Mouse (Mus musculus) A20 (cell line): ENCODE data around the gene Mrpl51.
"Not testable (repeated sequence)": the region's sequence is repeated elsewhere in the genome, so short reads cannot be mapped to it uniquely, and the experiment has no call there.

Experiments used
- DNase-seq: peaks from one replicate; pipeline ENCODE4 v3.0.0-alpha.2; 2011; ENCODE audit warnings: low read depth, low spot score

Gene Mrpl51

DNA sequence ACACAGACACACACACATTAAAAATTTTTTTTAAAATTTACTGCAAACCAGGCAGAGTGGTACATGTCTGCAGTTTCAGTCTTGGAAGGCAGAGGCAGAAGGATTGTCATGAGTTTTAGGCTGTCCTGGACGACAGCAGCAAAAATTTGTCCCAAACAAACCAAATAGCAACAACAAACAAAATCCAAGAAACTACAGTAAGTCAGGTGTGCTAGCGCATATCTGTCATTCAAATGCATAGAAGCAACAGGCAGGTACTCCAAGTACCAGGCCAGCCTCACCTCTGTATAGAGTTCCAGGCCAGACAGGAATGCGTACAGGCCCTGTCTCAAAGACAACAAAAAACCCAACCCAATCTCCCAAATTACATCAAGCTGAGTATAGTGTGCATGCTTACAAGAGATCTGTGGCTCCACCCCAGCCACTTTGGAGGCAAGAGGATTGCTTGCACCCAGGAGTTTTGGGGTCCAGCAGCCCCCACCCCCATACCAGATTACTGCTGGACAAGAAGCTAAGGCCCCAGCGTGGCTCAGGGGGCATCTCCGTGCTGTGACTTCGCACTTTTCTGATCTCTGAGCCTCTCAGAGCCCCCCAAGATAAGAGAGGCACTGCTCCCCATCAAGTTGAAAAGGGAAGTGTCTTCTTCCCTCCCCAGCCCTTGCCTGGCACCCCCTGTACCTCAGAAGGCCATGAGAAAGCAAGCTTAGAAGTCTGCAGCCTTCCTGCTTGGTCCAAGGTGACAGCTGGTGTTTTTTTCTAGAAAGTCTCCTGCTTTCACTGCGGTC is 31.6 kb upstream of the Mrpl51 start:
- DNase-seq, result peak; percentile 54

- DNase-seq, result no peak
Measured at GRCm38 (mm10) chr6:125160558-125160853, 31.1 kb upstream of the Mrpl51 start.

GRCm38 (mm10) chr6:125160854-125161760 is 30.5 kb upstream of the Mrpl51 start:
- DNase-seq, result peak; percentile 72

GRCm38 (mm10) chr6:125161971-125162370 is 29.6 kb upstream of the Mrpl51 start:
- DNase-seq, result peak; percentile 73

- DNase-seq, result not testable (repeated sequence)
Measured at GRCm38 (mm10) chr6:125162615-125163305, 28.8 kb upstream of the Mrpl51 start.

DNA sequence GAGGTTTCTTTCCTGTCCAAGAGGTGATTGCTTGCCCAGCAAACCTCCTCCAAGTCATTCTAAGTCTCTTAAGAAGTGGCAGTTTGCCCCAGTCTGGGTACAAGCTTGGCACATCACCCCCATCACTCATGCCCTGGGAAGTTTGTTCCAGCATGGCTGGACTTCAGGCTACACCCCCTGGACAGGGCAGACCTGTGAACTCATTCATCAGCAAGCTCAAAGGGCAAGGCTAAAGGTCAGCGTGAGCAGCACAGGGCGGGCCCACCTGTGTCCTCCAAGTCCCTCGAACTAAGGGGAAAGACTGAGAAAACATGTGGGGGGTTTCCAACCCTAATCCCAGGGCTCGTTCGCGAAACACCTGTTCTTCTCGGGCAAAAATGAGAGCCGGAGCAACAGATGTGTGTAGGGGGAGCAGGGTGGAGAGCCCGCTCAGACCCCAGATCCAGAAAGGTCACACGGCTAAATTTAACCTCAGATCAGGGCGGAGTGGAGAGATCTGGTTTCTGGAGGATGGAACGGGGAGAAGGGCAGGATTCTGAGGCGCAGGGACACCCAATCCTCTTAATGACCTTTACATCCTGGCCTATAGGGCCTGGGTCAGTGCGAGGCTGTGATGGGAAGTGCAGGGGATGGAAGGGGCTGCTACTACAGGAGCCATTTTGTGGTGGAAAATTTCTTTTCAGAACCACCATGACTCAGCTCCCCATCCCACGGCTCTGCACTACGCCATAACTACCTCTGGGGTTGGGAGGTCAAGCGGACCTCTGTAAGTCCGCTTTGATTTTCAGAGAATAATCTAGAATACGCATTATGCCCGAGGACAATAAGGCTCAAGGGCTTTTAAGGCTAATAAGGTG is 27.6 kb upstream of the Mrpl51 start:
- DNase-seq, result peak; percentile 32

DNA sequence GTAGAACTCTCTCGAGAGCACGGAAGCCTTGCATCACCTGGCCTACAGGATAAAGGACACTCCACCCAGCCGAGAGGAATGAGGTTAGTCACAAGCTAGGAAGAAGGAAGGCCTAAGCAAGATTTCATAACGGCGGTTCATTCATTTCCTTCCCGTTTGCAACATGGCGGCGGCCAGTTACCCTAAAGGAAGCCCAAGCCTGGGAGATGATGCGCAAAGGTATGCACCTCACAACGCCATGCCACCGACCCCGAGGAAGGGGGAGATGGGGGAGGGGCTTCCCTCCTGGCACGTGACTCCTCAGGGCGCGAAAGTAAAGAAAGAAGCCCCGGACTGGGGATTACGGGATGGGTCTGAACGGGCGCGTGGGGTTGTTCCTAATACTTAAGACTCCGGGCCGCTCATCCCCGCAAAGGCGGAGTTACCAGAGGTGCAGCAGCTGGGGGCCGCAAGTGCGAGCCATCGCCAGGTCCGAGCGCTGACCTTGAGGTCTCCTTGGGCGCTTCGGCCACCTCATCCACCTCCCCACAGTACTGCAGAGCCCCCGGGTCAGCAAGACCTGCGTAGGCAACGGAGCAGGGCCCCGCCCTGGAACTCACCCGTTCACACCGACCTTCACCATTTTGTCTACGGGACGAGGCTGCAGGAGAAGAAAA is 26.8 kb upstream of the Mrpl51 start:
- peak; percentile 60 for DNase-seq

DNA sequence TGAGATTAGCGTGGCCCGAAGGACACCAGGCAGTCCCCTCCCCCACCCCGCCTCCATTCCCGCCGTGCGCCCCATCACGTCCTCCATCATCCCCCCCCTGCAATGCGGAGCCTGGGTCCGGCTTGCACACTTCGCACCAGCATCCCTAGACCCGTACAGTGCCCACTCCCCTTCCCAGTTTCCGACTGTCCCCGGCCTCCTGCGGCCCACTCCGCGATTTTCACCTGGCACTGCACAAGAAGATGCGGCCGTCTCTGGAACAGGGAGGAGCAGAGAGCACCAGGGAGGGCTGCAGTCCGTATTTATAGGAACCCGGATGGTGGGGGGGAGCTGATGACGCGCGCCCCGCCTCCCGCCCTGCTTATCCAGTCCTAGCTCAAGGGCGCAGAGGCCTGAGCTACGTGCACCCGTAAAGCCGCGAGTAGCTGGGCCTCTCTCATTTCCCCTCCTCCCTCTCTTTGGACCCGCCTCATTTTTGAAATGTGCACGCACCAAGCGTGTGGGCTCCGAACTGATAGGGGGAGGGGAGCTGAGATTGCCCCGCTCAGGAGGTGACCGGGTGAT is 26.2 kb upstream of the Mrpl51 start:
- DNase-seq, result peak; percentile 98

DNA sequence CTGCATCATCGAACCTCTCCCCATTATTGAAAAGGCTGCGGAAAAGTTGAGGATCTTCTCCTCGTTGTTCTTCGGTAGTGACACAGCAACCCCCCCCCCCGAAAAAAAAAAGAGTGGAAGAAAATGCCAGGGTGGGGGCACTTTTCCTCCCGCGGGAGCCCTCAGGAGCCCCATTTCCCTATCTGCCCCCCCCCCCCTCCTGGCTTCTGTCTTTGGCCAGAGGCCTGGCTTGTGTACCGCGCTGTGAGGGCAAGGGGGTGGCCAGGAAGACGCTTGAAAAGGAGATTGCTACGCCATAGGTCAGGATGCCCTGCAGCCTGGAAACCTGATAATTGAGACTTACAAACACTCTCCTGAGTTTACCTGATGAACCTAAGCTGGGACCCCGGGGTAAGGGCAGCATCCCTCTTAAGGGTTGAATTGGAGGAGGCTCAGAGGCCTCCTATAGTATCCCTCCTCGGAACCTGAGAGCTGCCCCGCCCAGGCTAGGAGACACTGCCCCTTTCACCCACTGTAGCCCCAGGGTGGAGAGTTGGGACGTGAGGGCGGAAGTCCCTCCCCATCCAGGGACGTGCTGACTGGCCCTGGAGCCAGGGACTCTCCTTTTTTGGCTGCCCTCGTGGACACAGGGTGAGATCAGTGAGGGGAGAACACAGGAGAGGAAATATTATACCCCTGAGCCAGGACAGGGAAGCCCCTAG is 25.4 kb upstream of the Mrpl51 start, which contains the start of gene Gapdh:
Gene Gapdh (minus strand): TSS at position 417 of the 701 bp plus-strand sequence.
- DNase-seq, result peak; percentile 89

- DNase-seq, result peak; percentile 64
Measured at GRCm38 (mm10) chr6:125166861-125167650, 24.5 kb upstream of the Mrpl51 start.

- DNase-seq, result no peak
Measured at GRCm38 (mm10) chr6:125168086-125168485, 23.5 kb upstream of the Mrpl51 start.

DNA sequence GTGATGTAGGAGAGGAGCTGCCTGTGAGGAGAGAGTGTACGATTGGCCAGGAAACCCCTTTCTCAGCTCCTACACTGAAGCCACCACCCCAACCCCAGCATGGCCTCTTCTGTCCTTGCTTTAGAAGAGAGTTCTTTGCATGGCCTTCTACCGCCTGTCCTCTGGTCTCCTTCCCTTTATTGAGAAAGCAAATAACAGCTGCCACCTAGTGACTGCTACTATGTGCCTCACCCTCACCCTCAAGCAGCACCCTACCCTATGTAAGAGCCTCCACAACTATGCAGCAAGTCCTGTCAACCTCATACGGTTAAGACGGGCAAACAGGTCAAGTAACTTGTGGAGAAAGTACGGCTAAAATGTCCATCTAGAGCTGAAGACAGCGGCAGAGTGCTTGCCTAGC is 21.4 kb upstream of the Mrpl51 start:
- peak; percentile 43 for DNase-seq

DNA sequence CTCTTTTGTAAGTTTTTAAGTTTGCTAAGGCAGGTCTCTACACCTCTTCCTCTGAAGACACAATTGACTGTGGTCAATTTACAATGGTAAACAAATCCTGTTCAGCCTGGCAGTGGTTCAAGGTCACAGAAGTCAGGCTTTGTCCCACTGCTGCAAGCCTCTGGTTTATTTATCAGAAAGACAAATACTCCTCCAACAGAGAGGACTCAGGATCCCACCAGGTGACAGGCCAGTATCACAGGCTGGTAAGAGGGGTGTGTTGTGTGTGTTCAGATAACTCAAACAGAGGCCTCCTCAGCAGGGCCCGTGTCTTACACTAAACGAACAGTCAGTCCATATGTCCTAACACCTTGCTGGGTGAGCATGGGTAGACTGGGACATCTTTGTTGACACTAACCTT is 19.1 kb upstream of the Mrpl51 start:
- no peak for DNase-seq

- no peak for DNase-seq
Measured at GRCm38 (mm10) chr6:125173256-125173655, 18.3 kb upstream of the Mrpl51 start.

DNA sequence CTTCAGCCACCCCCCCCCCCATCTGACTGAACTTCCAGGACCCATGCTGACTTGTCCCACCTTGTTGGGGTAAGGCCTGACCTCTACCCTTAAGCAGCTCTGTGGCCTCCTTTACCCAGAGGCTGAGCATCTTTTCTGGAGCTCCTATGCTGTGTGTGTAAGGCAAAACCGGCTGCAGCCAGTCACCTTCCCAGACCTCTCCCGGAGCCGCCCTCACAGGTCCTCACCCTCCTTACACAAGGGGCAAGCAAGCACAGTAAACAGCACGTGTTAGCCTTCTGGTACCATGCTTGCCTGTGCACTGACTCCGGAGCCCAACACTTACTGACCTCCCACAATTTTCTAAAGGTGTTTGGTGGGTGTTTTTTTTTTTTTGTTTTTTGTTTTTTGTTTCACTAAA is 16.1 kb upstream of the Mrpl51 start:
- DNase-seq, result no peak

DNA sequence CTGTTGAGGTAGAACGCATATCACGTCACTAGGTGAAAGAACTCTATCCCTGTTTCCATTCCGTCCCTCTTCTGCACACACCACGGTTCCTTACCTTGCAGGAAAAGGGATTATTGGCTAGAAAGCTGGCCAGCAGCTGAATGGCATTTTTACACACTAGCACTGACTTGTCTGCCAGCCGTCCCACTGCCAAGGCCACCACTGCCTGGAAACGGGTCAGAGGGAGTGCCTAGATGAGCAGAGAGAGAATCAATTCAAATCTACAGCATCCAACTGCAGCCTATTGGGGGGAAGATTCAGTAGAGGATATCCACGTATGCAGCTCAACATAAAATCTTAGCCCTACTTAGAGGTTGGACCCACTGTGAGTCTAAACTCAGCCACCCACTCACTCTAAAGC is 12.0 kb upstream of the Mrpl51 start:
- no peak for DNase-seq

DNA sequence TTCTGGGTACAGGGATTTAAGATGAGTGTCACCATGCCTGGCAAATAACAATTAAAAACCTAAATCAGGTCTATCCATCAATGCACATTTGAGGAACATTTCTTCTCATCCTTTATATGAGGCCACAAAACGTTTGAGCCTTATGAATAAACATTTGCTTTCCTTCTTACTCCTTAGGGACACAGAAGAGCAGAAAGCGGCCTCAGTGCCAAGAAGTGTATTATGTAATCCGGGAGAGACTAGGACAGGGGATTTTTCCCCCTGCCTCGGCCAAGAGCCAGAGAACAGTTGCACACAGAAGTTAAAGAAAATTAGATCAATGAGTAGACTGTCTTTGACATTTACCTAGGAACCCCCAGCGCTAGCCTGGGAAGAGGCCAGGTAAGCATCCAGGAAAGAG is 9.5 kb upstream of the Mrpl51 start:
- DNase-seq, result no peak

DNA sequence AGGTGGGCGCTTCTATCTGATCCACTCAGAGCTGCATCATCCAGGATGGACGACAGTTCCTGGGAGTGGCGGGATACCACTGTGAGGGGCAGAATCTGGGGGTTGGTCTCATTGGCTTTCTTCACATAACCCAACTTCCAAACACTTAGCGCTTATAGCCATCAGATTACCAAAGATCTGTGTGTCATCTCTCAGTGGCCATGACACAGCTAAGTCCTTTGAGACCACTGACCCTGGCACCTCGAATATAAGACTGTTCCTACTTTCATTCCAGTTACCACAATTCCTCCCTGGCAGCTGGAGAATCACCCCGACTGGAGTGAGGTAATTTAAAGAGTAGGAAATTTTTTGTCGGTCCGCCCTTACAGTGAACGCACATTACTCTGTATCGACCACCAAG is 5.4 kb upstream of the Mrpl51 start:
- no peak for DNase-seq

GRCm38 (mm10) chr6:125190816-125191215 is 785 bp upstream of the Mrpl51 start:
- DNase-seq, result no peak
